Comparison of ENCODE assay signal across 8 mouse cellular contexts in genomic region chr7:101302691-101303090, GRCm38 (mm10). TPM values are rescaled to one million over a fixed set of nuclear protein-coding genes. Genes with fewer than 3 reads are reported as not detected.
DNase-seq lines count a peak whose midpoint lies in the region; ATAC-seq and TF ChIP-seq lines count a peak whose summit lies in the region.

No protein-coding gene starts in this region.

- no peak for DNase-seq in heart, adult 9 months (ENCODE audit: low spot score in 2 of 2)
- no peak for DNase-seq in layer of hippocampus, adult 8-10 months (ENCODE audit: low spot score in 2 of 2)
- DNase-seq in gastrocnemius, postnatal 4 days (ENCODE audit: low spot score in 2 of 2) = no peak
- no peak for DNase-seq in right cerebral cortex, postnatal 10 days (ENCODE audit: low spot score in 2 of 2)

- no peaks in the 10 kb centered on the region for H3K9me3 ChIP-seq in heart, embryonic 16.5 days (replicated peaks; ENCODE audit: control insufficient read depth, low read length)
- H3K9me3 ChIP-seq in hindbrain, embryonic 13.5 days = no peaks in the 10 kb centered on the region
- no peaks in the 10 kb centered on the region for H3K9me3 ChIP-seq in midbrain, embryonic 13.5 days

- no peak for TF ChIP-seq POLR2A in bone marrow, adult 2 months (IDR thresholded peaks at IDR 0.05; ENCODE audit: borderline replicate concordance, control insufficient read depth, low read depth, low read length)

- H3K4me1 ChIP-seq in heart, embryonic 16.5 days (ENCODE audit: control insufficient read depth, insufficient read depth, low read length) = peaks cover 15% of the 10 kb centered on the region
- peaks cover 2% of the 10 kb centered on the region; the same call in 1 of the 2 replicates for H3K4me1 ChIP-seq in bone marrow, adult 2 months (ENCODE audit: control insufficient read depth, insufficient read depth, low read length)
- peaks cover 17% of the 10 kb centered on the region for H3K4me1 ChIP-seq in hindbrain, embryonic 13.5 days (replicated peaks)
- peaks cover 15% of the 10 kb centered on the region for H3K4me1 ChIP-seq in midbrain, embryonic 13.5 days (replicated peaks)

- 31% methylated on average over 7 of the region's 7 CpGs for WGBS in heart, embryonic 16.5 days
- WGBS in bone marrow, adult 2 months = 56% methylated on average over 7 of the region's 7 CpGs
- WGBS in hindbrain, embryonic 13.5 days = 28% methylated on average over 7 of the region's 7 CpGs
- whole genome bisulfite sequencing in midbrain, embryonic 13.5 days = 23% methylated on average over 7 of the region's 7 CpGs

- no peaks in the 10 kb centered on the region for H3K36me3 ChIP-seq in heart, embryonic 16.5 days (ENCODE audit: control insufficient read depth, insufficient read depth)
- no peaks in the 10 kb centered on the region for H3K36me3 ChIP-seq in hindbrain, embryonic 13.5 days
- no peaks in the 10 kb centered on the region for H3K36me3 ChIP-seq in midbrain, embryonic 13.5 days

- no peaks in the 10 kb centered on the region for H3K27me3 ChIP-seq in heart, embryonic 16.5 days (ENCODE audit: control insufficient read depth, insufficient read depth, low read length)
- H3K27me3 ChIP-seq in hindbrain, embryonic 13.5 days = peaks cover 32% of the 10 kb centered on the region
- peaks cover 37% of the 10 kb centered on the region for H3K27me3 ChIP-seq in midbrain, embryonic 13.5 days

- peak overlapping the region; percentile 83 for H3K9ac ChIP-seq in heart, embryonic 16.5 days (ENCODE audit: low read length)
- peak overlapping the region; percentile 78 for H3K9ac ChIP-seq in hindbrain, embryonic 13.5 days
- peak overlapping the region; percentile 74 for H3K9ac ChIP-seq in midbrain, embryonic 13.5 days (replicated peaks)

- H3K27ac ChIP-seq in heart, embryonic 16.5 days (ENCODE audit: low read length) = peak overlapping the region; percentile 84
- peak overlapping the region; percentile 80; the same call in 1 of the 2 replicates for H3K27ac ChIP-seq in bone marrow, adult 2 months (ENCODE audit: control insufficient read depth, insufficient read depth, low read depth, low read length, poor library complexity)
- H3K27ac ChIP-seq in hindbrain, embryonic 13.5 days = peak overlapping the region; percentile 68
- H3K27ac ChIP-seq in midbrain, embryonic 13.5 days = peak overlapping the region; percentile 62

- ATAC-seq in heart, embryonic 16.5 days (replicated peaks; ENCODE audit: extremely low read depth, insufficient read depth, low FRiP score) = no peak
- no peak for ATAC-seq in hindbrain, embryonic 13.5 days (ENCODE audit: low FRiP score)
- no peak for ATAC-seq in midbrain, embryonic 13.5 days

- H3K4me3 ChIP-seq in heart, embryonic 16.5 days (ENCODE audit: low read length) = peak overlapping the region; percentile 75
- no peak overlapping the region for H3K4me3 ChIP-seq in bone marrow, adult 2 months (replicated peaks; ENCODE audit: control insufficient read depth, low read depth, low read length)
- H3K4me3 ChIP-seq in hindbrain, embryonic 13.5 days = peak overlapping the region; percentile 70
- H3K4me3 ChIP-seq in midbrain, embryonic 13.5 days (replicated peaks) = peak overlapping the region; percentile 70

- no peak for TF ChIP-seq CTCF in bone marrow, adult 2 months (IDR thresholded peaks at IDR 0.05; ENCODE audit: control insufficient read depth, insufficient read depth, low read length)

- peak overlapping the region; percentile 75 for H3K4me2 ChIP-seq in heart, embryonic 16.5 days (ENCODE audit: low read depth, low read length)
- peak overlapping the region; percentile 94 for H3K4me2 ChIP-seq in hindbrain, embryonic 13.5 days
- H3K4me2 ChIP-seq in midbrain, embryonic 13.5 days (replicated peaks) = peak overlapping the region; percentile 90

RNA-seq across cellular contexts. Expression of gene Atg16l2, which starts 0.6 kb away (rescaled TPM):
- 32.1 and 35.1 TPM in 2 replicates for polyA plus RNA-seq in heart, embryonic 16.5 days (2015; fragmentation: Nextera tagmentation; extraction: Ambion mirVana)
- 28.2 and 38.6 TPM in 2 replicates for polyA plus RNA-seq in bone marrow, adult 2 months (2011; ENCODE audit: insufficient read depth, insufficient read length, low replicate concordance, missing spikeins)
- 17.5 and 20.8 TPM in 2 replicates for polyA plus RNA-seq in hindbrain, embryonic 13.5 days (2015; fragmentation: Nextera tagmentation; extraction: Ambion mirVana)
- 16.8 and 20.8 TPM in 2 replicates for polyA plus RNA-seq in midbrain, embryonic 13.5 days (2015; fragmentation: Nextera tagmentation; extraction: Ambion mirVana)
- total RNA-seq in layer of hippocampus, adult 8-10 months (2022) = 10 to 100 TPM; 45.2 to 54.5 (median 48.5) TPM
- total RNA-seq in gastrocnemius, postnatal 4 days (2021) = 10 to 100 TPM in 1 of 2 experiments, 1 to 10 TPM in 1; 6.3 to 11.4 TPM

RNA-seq across cellular contexts. Expression of gene Stard10, which starts 14.2 kb away (rescaled TPM):
- 27.0 and 31.3 TPM in 2 replicates for polyA plus RNA-seq in heart, embryonic 16.5 days (2015; fragmentation: Nextera tagmentation; extraction: Ambion mirVana)
- 114 and 142 TPM in 2 replicates for polyA plus RNA-seq in bone marrow, adult 2 months (2011; ENCODE audit: insufficient read depth, insufficient read length, low replicate concordance, missing spikeins)
- polyA plus RNA-seq in hindbrain, embryonic 13.5 days (2015; fragmentation: Nextera tagmentation; extraction: Ambion mirVana) = 9.7 and 10.0 TPM in 2 replicates
- 4.4 and 6.8 TPM in 2 replicates for polyA plus RNA-seq in midbrain, embryonic 13.5 days (2015; fragmentation: Nextera tagmentation; extraction: Ambion mirVana)
- total RNA-seq in layer of hippocampus, adult 8-10 months (2022) = 10 to 100 TPM; 25.3 to 28.8 (median 27.2) TPM
- 1 to 10 TPM; 5.9 to 9.0 TPM for total RNA-seq in gastrocnemius, postnatal 4 days (2021)

RNA-seq across cellular contexts. Expression of gene Arap1, which starts 45.2 kb away (rescaled TPM):
- polyA plus RNA-seq in heart, embryonic 16.5 days (2015; fragmentation: Nextera tagmentation; extraction: Ambion mirVana) = 32.6 and 35.1 TPM in 2 replicates
- 86.0 and 162 TPM in 2 replicates for polyA plus RNA-seq in bone marrow, adult 2 months (2011; ENCODE audit: insufficient read depth, insufficient read length, low replicate concordance, missing spikeins)
- 7.6 and 11.6 TPM in 2 replicates for polyA plus RNA-seq in hindbrain, embryonic 13.5 days (2015; fragmentation: Nextera tagmentation; extraction: Ambion mirVana)
- polyA plus RNA-seq in midbrain, embryonic 13.5 days (2015; fragmentation: Nextera tagmentation; extraction: Ambion mirVana) = 6.2 and 7.8 TPM in 2 replicates
- total RNA-seq in layer of hippocampus, adult 8-10 months (2022) = 10 to 100 TPM; 18.0 to 32.8 (median 26.4) TPM
- total RNA-seq in gastrocnemius, postnatal 4 days (2021) = 10 to 100 TPM; 49.2 to 57.4 TPM
